Mouse (Mus musculus) embryo, embryonic 10 days (tissue): ENCODE data around the gene Pcdh8.
A peak's percentile ranks its signal among the peaks of the same experiment; 100 is the strongest.

Experiments used
- DNase-seq: peaks from one replicate; pipeline ENCODE4 v3.0.0-alpha.2; 2015; ENCODE audit warnings: low spot score

The Pcdh8 gene

DNA sequence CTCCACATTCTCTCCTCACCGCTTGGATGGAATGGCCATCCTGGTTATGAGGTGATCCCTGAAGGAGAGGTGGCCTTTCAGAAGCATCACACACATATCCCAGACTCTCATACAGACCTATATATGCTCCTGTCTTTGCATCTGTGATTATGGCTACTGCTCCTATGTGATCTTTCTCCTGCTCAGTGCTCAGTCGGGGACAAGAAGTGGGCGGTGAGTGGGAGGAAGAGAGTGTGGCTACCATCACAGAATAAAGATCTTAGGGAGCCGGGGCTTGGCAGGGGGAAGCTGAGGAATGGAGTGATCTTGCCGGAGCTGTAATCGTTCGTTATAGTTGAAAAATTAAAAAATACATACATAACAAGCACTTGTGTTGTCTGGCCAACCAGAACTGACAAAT is 17.4 kb downstream of the Pcdh8 start:
- no peak for DNase-seq

DNA sequence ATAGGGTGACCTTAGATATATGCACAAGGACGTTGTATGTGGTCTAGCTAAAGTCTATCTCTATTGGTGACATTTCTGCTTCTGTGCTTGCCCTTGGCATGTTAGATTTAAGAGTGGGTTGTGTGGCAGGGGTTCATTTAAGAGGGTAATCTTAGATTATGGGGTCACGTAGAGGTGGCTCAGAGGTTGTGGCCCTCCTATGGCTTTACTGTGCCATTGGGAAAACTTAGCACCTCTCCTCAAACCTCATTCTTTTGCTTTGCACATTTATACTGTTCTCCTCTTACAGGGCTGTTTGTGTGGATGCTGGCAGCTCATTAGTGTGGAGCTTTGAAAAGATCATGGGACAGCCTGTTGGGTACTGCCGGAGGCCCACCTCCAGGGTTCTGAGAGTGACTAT is 30.6 kb downstream of the Pcdh8 start:
- DNase-seq, result no peak

DNA sequence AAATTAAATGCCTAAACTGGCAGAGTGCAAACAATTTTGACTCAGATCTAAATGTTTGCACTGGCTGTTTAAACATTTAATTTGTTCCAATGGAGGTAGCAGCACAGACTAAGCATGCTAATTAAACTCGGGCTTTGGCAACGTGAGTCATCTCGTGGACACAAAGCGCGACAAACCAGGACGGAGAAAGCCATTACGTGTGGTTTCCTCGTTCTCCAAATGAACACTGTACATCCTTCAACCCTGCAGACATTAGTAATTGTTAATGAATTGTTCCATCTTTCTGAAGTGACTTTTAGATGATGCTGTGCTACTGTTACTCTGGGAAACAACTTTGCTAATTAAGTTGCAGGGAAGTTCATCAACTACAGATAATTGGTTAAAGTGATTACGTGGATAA is 32.7 kb downstream of the Pcdh8 start:
- DNase-seq, result no peak

- peak; percentile 48 for DNase-seq
Observed at GRCm38 (mm10) chr14:79737642-79738379, 33.3 kb downstream of the Pcdh8 start.

DNA sequence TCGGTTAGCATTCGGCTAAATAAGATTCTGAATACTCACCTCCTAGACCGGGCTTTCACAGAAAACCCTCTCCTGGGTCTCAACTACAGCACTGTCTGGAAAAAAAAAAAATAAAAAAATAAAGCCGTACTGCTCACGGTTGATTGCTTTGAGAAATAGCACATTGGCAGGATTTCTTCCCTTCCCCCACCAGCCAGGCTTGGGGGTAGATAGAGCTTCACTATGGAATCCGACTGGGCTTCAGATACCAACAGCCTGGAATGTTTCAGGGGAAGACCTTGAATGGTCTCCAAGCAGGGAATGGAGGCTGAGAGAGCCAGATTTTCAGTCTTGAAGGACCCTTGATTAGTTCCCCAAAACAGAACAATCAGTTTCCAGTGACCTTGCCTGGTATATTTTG is 34.3 kb downstream of the Pcdh8 start:
- no peak for DNase-seq

DNA sequence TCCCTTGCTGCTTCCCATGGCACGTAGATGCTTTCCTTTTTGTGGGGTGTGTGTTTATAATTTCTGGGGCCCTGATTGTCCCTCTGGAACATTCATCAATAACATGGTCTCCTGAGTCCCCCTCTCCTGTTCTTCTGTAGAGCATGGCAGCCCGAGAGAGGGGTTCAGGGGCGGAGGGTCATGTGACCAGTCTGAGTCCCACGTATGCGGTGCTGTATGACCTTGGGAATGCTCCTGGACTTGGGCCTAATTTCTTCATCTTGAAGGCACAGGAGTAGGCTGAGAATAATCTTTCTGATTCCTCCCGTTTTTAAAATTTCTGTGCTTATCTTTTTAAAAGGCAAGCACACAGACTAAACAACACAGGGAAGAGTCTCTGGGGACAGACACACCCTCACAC is 37.6 kb downstream of the Pcdh8 start:
- no peak for DNase-seq

GRCm38 (mm10) chr14:79728811-79729210 is 42.3 kb downstream of the Pcdh8 start:
- no peak for DNase-seq

DNA sequence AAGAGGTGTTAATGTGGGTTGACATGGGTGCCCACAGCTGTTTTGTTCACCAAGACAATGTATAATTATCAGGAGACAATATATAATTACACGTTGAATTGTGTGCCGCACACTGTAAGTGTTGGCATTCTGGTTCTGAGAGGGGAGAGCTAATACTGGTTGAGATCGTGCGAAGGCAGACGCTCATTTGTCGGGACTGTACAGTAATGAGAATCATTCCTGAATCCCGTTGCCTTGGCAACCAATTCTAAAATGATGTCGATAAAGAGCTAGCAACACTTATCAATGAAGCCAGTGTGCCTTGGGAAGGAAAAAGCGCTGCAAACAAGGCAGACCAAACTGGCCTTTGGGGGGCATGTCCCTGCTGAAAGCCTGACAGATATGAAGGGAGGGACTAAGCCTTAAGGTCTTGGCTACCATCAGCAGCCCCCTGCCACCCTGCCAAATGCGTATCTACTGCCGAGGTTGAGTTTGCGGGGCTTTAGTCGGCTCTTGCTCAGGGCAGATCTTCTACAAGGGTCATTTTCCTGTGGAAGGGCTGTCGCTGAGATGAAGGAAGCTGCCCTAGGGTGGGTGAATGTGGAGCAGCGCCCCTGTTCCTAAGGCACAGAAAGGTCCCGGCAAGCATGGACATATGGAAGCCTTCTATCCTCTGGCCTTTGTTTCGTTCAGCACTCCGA is 47.0 kb downstream of the Pcdh8 start:
- DNase-seq, result no peak

- DNase-seq, result no peak
Observed at GRCm38 (mm10) chr14:79722228-79722627, 48.9 kb downstream of the Pcdh8 start.
